Mouse (Mus musculus) heart, embryonic 14.5 days (tissue): ENCODE data around the gene Ino80. TPM values are rescaled to one million over a fixed set of nuclear protein-coding genes. Genes with fewer than 3 reads are reported as not detected.

ENCODE experiments used
- ATAC-seq: fragments of 200-750 bp; cut with Nextera tagmentation; 2 replicates; pipeline ENCODE4 v1.8.0; 2017; ENCODE audit warnings: low read depth, moderate TSS enrichment; ENCODE audit not compliant: insufficient number of reproducible peaks, insufficient read depth, low FRiP score
- H3K27ac ChIP-seq, 2 experiments: fragments of 200-500 bp in 1 of 2; fragments of 300-500 bp in 1 of 2; sonication (generic) in 1 of 2; replicated peaks in 1 of 2; 2 replicates each; pipeline ENCODE4 v1.5.1; 2012 to 2014; ENCODE audit warnings: low read depth in 2 of 2, low read length in 2 of 2, control low read depth in 1 of 2, mild to moderate bottlenecking in 1 of 2, mixed read lengths in 1 of 2; ENCODE audit not compliant: control insufficient read depth in 1 of 2, insufficient read depth in 1 of 2
- H3K27me3 ChIP-seq: fragments of 300-500 bp; sonication (generic); 2 replicates; pipeline ENCODE4 v1.6.1; 2014; ENCODE audit warnings: mild to moderate bottlenecking, low read length, control low read depth; ENCODE audit not compliant: control insufficient read depth, insufficient read depth
- H3K36me3 ChIP-seq: fragments of 300-500 bp; sonication (generic); 2 replicates; pipeline ENCODE4 v1.6.1; 2014; ENCODE audit warnings: mild to moderate bottlenecking, control low read depth, low read length, mixed read lengths; ENCODE audit not compliant: control insufficient read depth, insufficient read depth
- H3K4me1 ChIP-seq, 2 experiments: fragments of 200-500 bp in 1 of 2; fragments of 300-500 bp in 1 of 2; sonication (generic) in 1 of 2; 2 replicates each; pipeline ENCODE4 v1.6.1; 2012 to 2014; ENCODE audit warnings: low read length in 2 of 2, control low read depth in 1 of 2, mixed read lengths in 1 of 2; ENCODE audit not compliant: control insufficient read depth in 2 of 2, insufficient read depth in 2 of 2
- H3K4me2 ChIP-seq: fragments of 300-500 bp; sonication (generic); 2 replicates; pipeline ENCODE4 v1.6.1; 2014; ENCODE audit warnings: mild to moderate bottlenecking, low read length
- H3K4me3 ChIP-seq, 2 experiments: fragments of 200-500 bp in 1 of 2; fragments of 300-500 bp in 1 of 2; sonication (generic) in 1 of 2; 2 replicates each; pipeline ENCODE4 v1.5.1; 2012 to 2014; ENCODE audit warnings: low read length in 2 of 2, mild to moderate bottlenecking in 2 of 2, control low read depth in 1 of 2, low read depth in 1 of 2, moderate library complexity in 1 of 2; ENCODE audit not compliant: control insufficient read depth in 1 of 2, insufficient read depth in 1 of 2
- H3K9ac ChIP-seq: fragments of 300-500 bp; sonication (generic); 2 replicates; pipeline ENCODE4 v1.6.1; 2014; ENCODE audit warnings: mild to moderate bottlenecking, low read length
- H3K9me3 ChIP-seq: fragments of 300-500 bp; sonication (generic); 2 replicates; pipeline ENCODE4 v1.6.1; 2016; ENCODE audit warnings: low read length, control low read depth; ENCODE audit not compliant: control insufficient read depth
- WGBS: fragments of 180-500 bp; shearing (Covaris S2); extraction: QIAGEN DNeasy Blood & Tissue Kit; methylation state at CpG from one replicate; pipeline ENCODE4 v1.1.7; 2014; 5-methylcytosine and 5-hydroxymethylcytosine counted together
- polyA plus RNA-seq: library from polyadenylated mRNA; unstranded; fragments of >200 nt; fragmentation: Nextera tagmentation; extraction: Ambion mirVana; gene quantifications from 2 replicates; pipeline ENCODE4 v1.2.1, GENCODE M21; 2014

The Ino80 gene
- polyA plus RNA-seq, 1 experiment from 2014 or later, result 3.7 TPM

GRCm38 (mm10) chr2:119370116-119370515 lies 107.4 kb downstream of the Ino80 start:
- Histone ChIP-seq H3K4me1 (no peaks in the 10 kb centered on the region), H3K4me2 (no peak overlapping the region), H3K4me3 (no peak overlapping the region), H3K27me3 (no peaks in the 10 kb centered on the region), H3K9me3 (no peaks in the 10 kb centered on the region), H3K36me3 (peaks cover 65% of the 10 kb centered on the region), H3K27ac (no peak overlapping the region), H3K9ac (no peak overlapping the region)
- WGBS, result 93% methylated on average over 10 of the region's 10 CpGs
- no peak for ATAC-seq

GRCm38 (mm10) chr2:119367346-119367745 lies 110.1 kb downstream of the Ino80 start:
- Histone ChIP-seq H3K4me3 (no peak overlapping the region), H3K4me1 (no peaks in the 10 kb centered on the region), H3K4me2 (no peak overlapping the region), H3K9ac (no peak overlapping the region), H3K27me3 (no peaks in the 10 kb centered on the region), H3K36me3 (peaks cover 38% of the 10 kb centered on the region), H3K9me3 (no peaks in the 10 kb centered on the region), H3K27ac (no peak overlapping the region)
- 80% methylated on average over 3 of the region's 3 CpGs for WGBS
- ATAC-seq, result no peak

GRCm38 (mm10) chr2:119364969-119365368 lies 112.5 kb downstream of the Ino80 start:
- H3K4me1 ChIP-seq, result no peaks in the 10 kb centered on the region
- H3K4me2 ChIP-seq, result no peak overlapping the region
- ATAC-seq, result no peak
- peaks cover 16% of the 10 kb centered on the region for H3K36me3 ChIP-seq
- no peaks in the 10 kb centered on the region for H3K27me3 ChIP-seq
- H3K4me3 ChIP-seq, result no peak overlapping the region
- no peak overlapping the region for H3K9ac ChIP-seq
- H3K27ac ChIP-seq, result no peak overlapping the region
- 76% methylated on average over 3 of the region's 3 CpGs for WGBS
- H3K9me3 ChIP-seq, result peaks cover 8% of the 10 kb centered on the region

- Histone ChIP-seq H3K9ac (no peak overlapping the region), H3K27me3 (no peaks in the 10 kb centered on the region), H3K4me3 (no peak overlapping the region), H3K4me2 (no peak overlapping the region), H3K4me1 (no peaks in the 10 kb centered on the region), H3K9me3 (peaks cover 8% of the 10 kb centered on the region), H3K27ac (no peak overlapping the region), H3K36me3 (no peaks in the 10 kb centered on the region)
- no peak for ATAC-seq
- 64% methylated on average over 2 of the region's 2 CpGs for WGBS
Observed at GRCm38 (mm10) chr2:119359721-119360291, 117.7 kb downstream of the Ino80 start.

GRCm38 (mm10) chr2:119358249-119358648 lies 119.2 kb downstream of the Ino80 start:
- H3K27ac ChIP-seq, result no peak overlapping the region
- H3K36me3 ChIP-seq, result no peaks in the 10 kb centered on the region
- ATAC-seq, result no peak
- H3K9ac ChIP-seq, result no peak overlapping the region
- H3K4me1 ChIP-seq, result no peaks in the 10 kb centered on the region
- 76% methylated on average over 6 of the region's 6 CpGs for WGBS
- H3K9me3 ChIP-seq, result peaks cover 8% of the 10 kb centered on the region
- no peaks in the 10 kb centered on the region for H3K27me3 ChIP-seq
- H3K4me2 ChIP-seq, result no peak overlapping the region
- H3K4me3 ChIP-seq, result no peak overlapping the region

- 89% methylated on average over 5 of the region's 5 CpGs for WGBS
Observed at GRCm38 (mm10) chr2:119356805-119357204, 120.7 kb downstream of the Ino80 start.

GRCm38 (mm10) chr2:119356310-119356709 lies 121.2 kb downstream of the Ino80 start:
- no peaks in the 10 kb centered on the region for H3K36me3 ChIP-seq

More at GRCm38 (mm10) chr2:119356805-119357204, 120.7 kb downstream of the Ino80 start:
- no peak overlapping the region for H3K4me2 ChIP-seq
- no peak overlapping the region for H3K9ac ChIP-seq
- no peak overlapping the region for H3K4me3 ChIP-seq
- H3K4me1 ChIP-seq, result no peaks in the 10 kb centered on the region
- peaks cover 8% of the 10 kb centered on the region for H3K9me3 ChIP-seq
- no peak for ATAC-seq
- H3K27me3 ChIP-seq, result peaks cover 4% of the 10 kb centered on the region; the same call in 1 of the 2 replicates
- H3K36me3 ChIP-seq, result no peaks in the 10 kb centered on the region
- no peak overlapping the region for H3K27ac ChIP-seq

GRCm38 (mm10) chr2:119355651-119356050 lies 121.8 kb downstream of the Ino80 start:
- no peak overlapping the region for H3K9ac ChIP-seq
- H3K4me2 ChIP-seq, result no peak overlapping the region
- H3K4me1 ChIP-seq, result peaks cover 5 to 6% of the 10 kb centered on the region in 2 experiments; a peak in 3 of 4 replicates
- H3K4me3 ChIP-seq, result no peak overlapping the region
- no peaks in the 10 kb centered on the region for H3K36me3 ChIP-seq
- H3K27me3 ChIP-seq, result peaks cover 16% of the 10 kb centered on the region
- no peak for ATAC-seq
- no peaks in the 10 kb centered on the region; the same call in 1 of the 2 replicates for H3K9me3 ChIP-seq
- 31% methylated on average over 7 of the region's 7 CpGs for WGBS
- H3K27ac ChIP-seq, result no peak overlapping the region

More at GRCm38 (mm10) chr2:119356310-119356709, 121.2 kb downstream of the Ino80 start:
- H3K27ac ChIP-seq, result no peak overlapping the region
- peaks cover 5% of the 10 kb centered on the region for H3K9me3 ChIP-seq
- H3K27me3 ChIP-seq, result peaks cover 9% of the 10 kb centered on the region; the same call in 1 of the 2 replicates
- no peak overlapping the region for H3K4me3 ChIP-seq
- H3K4me1 ChIP-seq, result no peaks in the 10 kb centered on the region; a peak in 1 of 4 replicates
- ATAC-seq, result no peak
- no peak overlapping the region for H3K4me2 ChIP-seq
- no peak overlapping the region for H3K9ac ChIP-seq
